Mouse (Mus musculus) forebrain, embryonic 15.5 days (tissue): ENCODE results near the gene Rab3gap1. TPM values are rescaled to one million over a fixed set of nuclear protein-coding genes. Genes with fewer than 3 reads are reported as not detected.

Source experiments
- ATAC-seq: fragments of 200-750 bp; cut with Nextera tagmentation; replicated peaks from 2 replicates; pipeline ENCODE4 v1.8.0; 2017; ENCODE audit warnings: mild to moderate bottlenecking, moderate TSS enrichment, moderate library complexity
- H3K27ac ChIP-seq: fragments of 300-500 bp; sonication (generic); replicated peaks from 2 replicates; pipeline ENCODE4 v1.5.1; 2015; ENCODE audit warnings: mild to moderate bottlenecking, inconsistent platforms
- H3K27me3 ChIP-seq: fragments of 300-500 bp; sonication (generic); 2 replicates; pipeline ENCODE4 v1.6.1; 2015; ENCODE audit warnings: inconsistent platforms
- H3K36me3 ChIP-seq: fragments of 300-500 bp; sonication (generic); 2 replicates; pipeline ENCODE4 v1.6.1; 2015; ENCODE audit warnings: mild to moderate bottlenecking, inconsistent platforms
- H3K4me1 ChIP-seq: fragments of 300-500 bp; sonication (generic); 2 replicates; pipeline ENCODE4 v1.6.1; 2015; ENCODE audit warnings: inconsistent platforms
- H3K4me2 ChIP-seq: fragments of 300-500 bp; sonication (generic); replicated peaks from 2 replicates; pipeline ENCODE4 v1.6.1; 2015; ENCODE audit warnings: mild to moderate bottlenecking, inconsistent platforms
- H3K4me3 ChIP-seq: fragments of 300-500 bp; sonication (generic); 2 replicates; pipeline ENCODE4 v1.5.1; 2015; ENCODE audit warnings: mild to moderate bottlenecking, inconsistent platforms
- H3K9ac ChIP-seq: fragments of 300-500 bp; sonication (generic); replicated peaks from 2 replicates; pipeline ENCODE4 v1.6.1; 2015; ENCODE audit warnings: mild to moderate bottlenecking, inconsistent platforms
- H3K9me3 ChIP-seq: fragments of 300-500 bp; sonication (generic); 2 replicates; pipeline ENCODE4 v1.6.1; 2016; ENCODE audit warnings: inconsistent platforms
- WGBS: fragments of 180-500 bp; shearing (Covaris S2); methylation state at CpG from one replicate; pipeline ENCODE4 v1.1.7; 2015; ENCODE audit warnings: mixed read lengths; 5-methylcytosine and 5-hydroxymethylcytosine counted together
- polyA plus RNA-seq: library from polyadenylated mRNA; unstranded; fragments of >200 nt; fragmentation: Nextera tagmentation; extraction: Ambion mirVana; gene quantifications from 2 replicates; pipeline ENCODE4 v1.2.1, GENCODE M21; 2015

The Rab3gap1 gene
- polyA plus RNA-seq, 1 experiment from 2014 or later: 19.2 TPM

GRCm38 (mm10) chr1:127961140-127961539 is 92.6 kb downstream of the Rab3gap1 start:
- Histone ChIP-seq H3K4me2 (no peak overlapping the region), H3K27me3 (no peaks in the 10 kb centered on the region), H3K4me1 (peaks cover 14% of the 10 kb centered on the region; the same call in 1 of the 2 replicates), H3K9me3 (no peaks in the 10 kb centered on the region), H3K27ac (no peak overlapping the region), H3K9ac (no peak overlapping the region), H3K4me3 (no peak overlapping the region), H3K36me3 (no peaks in the 10 kb centered on the region)
- whole genome bisulfite sequencing: 89% methylated on average over 1 of the region's 1 CpGs
- ATAC-seq: no peak

- Histone ChIP-seq H3K4me2 (no peak overlapping the region), H3K27ac (no peak overlapping the region), H3K36me3 (no peaks in the 10 kb centered on the region), H3K4me3 (no peak overlapping the region), H3K27me3 (no peaks in the 10 kb centered on the region), H3K4me1 (peaks cover 14% of the 10 kb centered on the region; the same call in 1 of the 2 replicates), H3K9ac (no peak overlapping the region), H3K9me3 (no peaks in the 10 kb centered on the region)
- ATAC-seq: no peak
- 92% methylated on average over 3 of the region's 3 CpGs for WGBS
Observed at GRCm38 (mm10) chr1:127963326-127963725, 94.8 kb downstream of the Rab3gap1 start.

- 93% methylated on average over 4 of the region's 4 CpGs for WGBS
- ATAC-seq: no peak
- H3K4me1 ChIP-seq: no peaks in the 10 kb centered on the region
- no peaks in the 10 kb centered on the region for H3K27me3 ChIP-seq
- no peak overlapping the region for H3K4me2 ChIP-seq
- no peak overlapping the region for H3K9ac ChIP-seq
- H3K4me3 ChIP-seq: no peak overlapping the region
- H3K36me3 ChIP-seq: no peaks in the 10 kb centered on the region
- H3K9me3 ChIP-seq: no peaks in the 10 kb centered on the region
- H3K27ac ChIP-seq: no peak overlapping the region
Observed at GRCm38 (mm10) chr1:127970870-127971269, 102.3 kb downstream of the Rab3gap1 start.

GRCm38 (mm10) chr1:127974082-127974481 is 105.5 kb downstream of the Rab3gap1 start:
- ATAC-seq: no peak
- Histone ChIP-seq H3K4me1 (no peaks in the 10 kb centered on the region), H3K27ac (no peak overlapping the region), H3K9me3 (no peaks in the 10 kb centered on the region), H3K36me3 (no peaks in the 10 kb centered on the region), H3K9ac (no peak overlapping the region), H3K4me2 (no peak overlapping the region), H3K27me3 (no peaks in the 10 kb centered on the region), H3K4me3 (no peak overlapping the region)
- 93% methylated on average over 4 of the region's 4 CpGs for WGBS

- H3K9me3 ChIP-seq: no peaks in the 10 kb centered on the region
- no peak overlapping the region for H3K4me2 ChIP-seq
- H3K27me3 ChIP-seq: no peaks in the 10 kb centered on the region
- no peak overlapping the region for H3K27ac ChIP-seq
- peak; percentile 53; the same call in 1 of the 2 replicates for ATAC-seq
- no peak overlapping the region for H3K9ac ChIP-seq
- H3K36me3 ChIP-seq: no peaks in the 10 kb centered on the region
- no peak overlapping the region for H3K4me3 ChIP-seq
- H3K4me1 ChIP-seq: no peaks in the 10 kb centered on the region
- WGBS: 86% methylated on average over 2 of the region's 2 CpGs
Observed at GRCm38 (mm10) chr1:127975676-127976075, 107.1 kb downstream of the Rab3gap1 start.

- no peaks in the 10 kb centered on the region for H3K27me3 ChIP-seq
- H3K4me2 ChIP-seq: no peak overlapping the region
- no peak for ATAC-seq
- no peaks in the 10 kb centered on the region for H3K4me1 ChIP-seq
- WGBS: 93% methylated on average over 6 of the region's 6 CpGs
- no peak overlapping the region for H3K27ac ChIP-seq
- H3K9ac ChIP-seq: no peak overlapping the region
- no peak overlapping the region for H3K4me3 ChIP-seq
- no peaks in the 10 kb centered on the region for H3K36me3 ChIP-seq
- no peaks in the 10 kb centered on the region for H3K9me3 ChIP-seq
Observed at GRCm38 (mm10) chr1:127976106-127976505, 107.5 kb downstream of the Rab3gap1 start.

- H3K27me3 ChIP-seq: no peaks in the 10 kb centered on the region
- no peak for ATAC-seq
- H3K9ac ChIP-seq: no peak overlapping the region
- H3K4me1 ChIP-seq: no peaks in the 10 kb centered on the region
- 93% methylated on average over 1 of the region's 1 CpGs for WGBS
- no peaks in the 10 kb centered on the region for H3K9me3 ChIP-seq
- H3K4me3 ChIP-seq: no peak overlapping the region
- H3K36me3 ChIP-seq: no peaks in the 10 kb centered on the region
- no peak overlapping the region for H3K4me2 ChIP-seq
- H3K27ac ChIP-seq: no peak overlapping the region
Observed at GRCm38 (mm10) chr1:127978125-127978524, 109.6 kb downstream of the Rab3gap1 start.

GRCm38 (mm10) chr1:127980911-127981559 is 112.5 kb downstream of the Rab3gap1 start:
- 70% methylated on average over 2 of the region's 2 CpGs for WGBS
- H3K27me3 ChIP-seq: no peaks in the 10 kb centered on the region
- no peak overlapping the region for H3K4me2 ChIP-seq
- H3K4me1 ChIP-seq: no peaks in the 10 kb centered on the region
- no peaks in the 10 kb centered on the region for H3K36me3 ChIP-seq
- H3K4me3 ChIP-seq: no peak overlapping the region
- no peak overlapping the region for H3K9ac ChIP-seq
- ATAC-seq: no peak
- no peaks in the 10 kb centered on the region for H3K9me3 ChIP-seq
- H3K27ac ChIP-seq: no peak overlapping the region

GRCm38 (mm10) chr1:127982268-127982667 is 113.7 kb downstream of the Rab3gap1 start:
- Histone ChIP-seq H3K36me3 (no peaks in the 10 kb centered on the region), H3K4me2 (no peak overlapping the region), H3K27me3 (no peaks in the 10 kb centered on the region), H3K4me1 (no peaks in the 10 kb centered on the region), H3K4me3 (no peak overlapping the region), H3K9me3 (no peaks in the 10 kb centered on the region), H3K27ac (no peak overlapping the region), H3K9ac (no peak overlapping the region)
- 86% methylated on average over 3 of the region's 3 CpGs for WGBS
- ATAC-seq: no peak

- H3K27me3 ChIP-seq: no peaks in the 10 kb centered on the region
- H3K4me2 ChIP-seq: no peak overlapping the region
- no peak for ATAC-seq
- no peak overlapping the region for H3K4me3 ChIP-seq
- no peak overlapping the region for H3K27ac ChIP-seq
- 92% methylated on average over 5 of the region's 5 CpGs for WGBS
- no peaks in the 10 kb centered on the region for H3K36me3 ChIP-seq
- H3K4me1 ChIP-seq: no peaks in the 10 kb centered on the region
- H3K9ac ChIP-seq: no peak overlapping the region
- H3K9me3 ChIP-seq: no peaks in the 10 kb centered on the region
Observed at GRCm38 (mm10) chr1:127983274-127983993, 114.9 kb downstream of the Rab3gap1 start.

GRCm38 (mm10) chr1:127985391-127985790 is 116.8 kb downstream of the Rab3gap1 start:
- WGBS: 51% methylated on average over 3 of the region's 3 CpGs

GRCm38 (mm10) chr1:127988246-127988645 is 119.7 kb downstream of the Rab3gap1 start:
- no peak for ATAC-seq
- Histone ChIP-seq H3K9ac (no peak overlapping the region), H3K4me2 (no peak overlapping the region), H3K4me1 (peaks cover 11% of the 10 kb centered on the region), H3K4me3 (no peak overlapping the region), H3K27me3 (no peaks in the 10 kb centered on the region), H3K9me3 (no peaks in the 10 kb centered on the region), H3K27ac (no peak overlapping the region), H3K36me3 (no peaks in the 10 kb centered on the region)
- WGBS: 82% methylated on average over 3 of the region's 3 CpGs

More at GRCm38 (mm10) chr1:127985391-127985790, 116.8 kb downstream of the Rab3gap1 start:
- Histone ChIP-seq H3K9ac (no peak overlapping the region), H3K4me1 (peaks cover 7% of the 10 kb centered on the region), H3K4me2 (no peak overlapping the region), H3K9me3 (no peaks in the 10 kb centered on the region), H3K4me3 (no peak overlapping the region), H3K36me3 (no peaks in the 10 kb centered on the region), H3K27me3 (no peaks in the 10 kb centered on the region), H3K27ac (no peak overlapping the region)
- no peak for ATAC-seq
